Mouse (Mus musculus) kidney, adult 2 months (tissue): Measurements from ENCODE around the gene Hyou1.

Experiments used
- CTCF ChIP-seq: fragments of 200-500 bp; conservative IDR thresholded peaks from 2 replicates; pipeline ENCODE4 v1.5.1; 2011; ENCODE audit warnings: low read depth, mild to moderate bottlenecking, control low read depth, low read length, moderate library complexity, mixed read lengths; ENCODE audit not compliant: insufficient read depth, insufficient read length
- POLR2A ChIP-seq: fragments of 200-500 bp; IDR thresholded peaks from one replicate; pipeline ENCODE4 v1.6.1; 2011; ENCODE audit warnings: low read depth, low read length, control low read depth

DNA sequence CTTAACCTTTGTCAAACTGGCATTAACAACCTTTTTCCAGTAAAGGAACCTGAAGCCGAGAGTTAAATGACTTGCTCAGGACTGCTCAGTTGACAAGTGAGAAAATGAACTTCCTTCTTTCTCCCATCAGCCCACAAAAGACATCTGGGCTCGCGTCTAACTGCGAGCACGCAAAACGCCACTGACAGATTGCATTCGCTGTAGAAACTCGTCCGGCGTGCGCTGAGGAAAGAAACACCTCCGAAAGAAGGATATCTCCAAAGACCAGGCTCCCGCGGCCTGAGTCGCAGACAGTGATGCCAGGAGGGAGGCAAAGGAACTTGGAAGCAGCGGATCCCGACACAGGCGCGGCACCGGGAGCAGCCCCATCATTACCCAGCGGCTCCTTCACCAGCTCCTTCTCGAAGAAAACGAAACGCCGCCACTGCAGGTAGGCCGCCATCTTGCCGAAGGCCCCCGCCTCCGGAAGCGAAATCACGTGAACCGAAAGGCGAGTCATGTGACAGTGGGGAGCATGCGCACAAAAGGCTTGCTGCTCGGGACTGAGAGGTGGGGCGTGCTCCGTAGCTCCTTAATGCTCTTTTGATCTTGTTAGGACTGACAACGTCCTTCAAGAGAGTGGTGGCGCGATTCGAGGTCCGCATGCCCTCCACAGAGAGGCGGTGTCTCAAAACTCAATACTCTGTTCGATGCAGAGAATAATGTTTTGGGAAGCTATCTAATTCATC is 17.9 kb upstream of the Hyou1 start, which contains the start of gene Vps11:
- TF ChIP-seq CTCF: 0 out of 2 replicates have a peak, but pooled peaks have one; percentile 21
- TF ChIP-seq POLR2A: peak; percentile 64
